Mouse (Mus musculus) lung, postnatal 0 days (tissue): ENCODE measurements around the gene Hoxb8. TPM values are rescaled to one million over a fixed set of nuclear protein-coding genes. Genes with fewer than 3 reads are reported as not detected.
A peak's percentile ranks its signal among the peaks of the same experiment; 100 is the strongest.

Source experiments
- ATAC-seq: fragments of 200-750 bp; cut with Nextera tagmentation; 2 replicates; pipeline ENCODE4 v1.8.0; 2017; ENCODE audit warnings: moderate library complexity
- DNase-seq: peaks from one replicate; pipeline ENCODE4 v3.0.0-alpha.2; 2016; ENCODE audit warnings: low spot score
- H3K27ac ChIP-seq: fragments of 300-500 bp; sonication (generic); 2 replicates; pipeline ENCODE4 v1.5.1; 2014; ENCODE audit warnings: antibody characterized with exemption, mild to moderate bottlenecking, low read length, mixed read lengths
- H3K27me3 ChIP-seq: fragments of 300-500 bp; sonication (generic); replicated peaks from 2 replicates; pipeline ENCODE4 v1.6.1; 2014; ENCODE audit warnings: low read length, mixed read lengths; ENCODE audit not compliant: insufficient read depth
- H3K36me3 ChIP-seq: fragments of 300-500 bp; sonication (generic); 2 replicates; pipeline ENCODE4 v1.6.1; 2014; ENCODE audit warnings: low read length, mixed read lengths; ENCODE audit not compliant: insufficient read depth
- H3K4me1 ChIP-seq: fragments of 300-500 bp; sonication (generic); 2 replicates; pipeline ENCODE4 v1.6.1; 2014; ENCODE audit warnings: antibody characterized with exemption, low read depth, low read length, mixed read lengths; ENCODE audit not compliant: insufficient read depth
- H3K4me2 ChIP-seq: fragments of 300-500 bp; sonication (generic); replicated peaks from 2 replicates; pipeline ENCODE4 v1.6.1; 2014; ENCODE audit warnings: low read depth, mild to moderate bottlenecking, low read length, moderate library complexity, mixed read lengths
- H3K4me3 ChIP-seq: fragments of 300-500 bp; sonication (generic); 2 replicates; pipeline ENCODE4 v1.5.1; 2014; ENCODE audit warnings: low read depth, low read length
- H3K9ac ChIP-seq: fragments of 300-500 bp; sonication (generic); replicated peaks from 2 replicates; pipeline ENCODE4 v1.6.1; 2014; ENCODE audit warnings: low read depth, mild to moderate bottlenecking
- H3K9me3 ChIP-seq: fragments of 300-500 bp; sonication (generic); 2 replicates; pipeline ENCODE4 v1.6.1; 2016; ENCODE audit warnings: low read length, mixed read lengths
- CTCF ChIP-seq: IDR thresholded peaks from 2 replicates; pipeline ENCODE4 v1.5.1; 2016; ENCODE audit warnings: antibody characterized with exemption, mild to moderate bottlenecking
- EP300 ChIP-seq: IDR thresholded peaks from 2 replicates; pipeline ENCODE4 v1.6.1; 2016; ENCODE audit warnings: antibody characterized with exemption, mild to moderate bottlenecking, control low read depth
- WGBS: fragments of 180-500 bp; shearing (Covaris S2); extraction: QIAGEN DNeasy Blood & Tissue Kit; methylation state at CpG from one replicate; pipeline ENCODE4 v1.1.7; 2014; 5-methylcytosine and 5-hydroxymethylcytosine counted together
- polyA plus RNA-seq: library from polyadenylated mRNA; unstranded; fragments of >200 nt; fragmentation: Nextera tagmentation; extraction: Ambion mirVana; gene quantifications from 2 replicates; pipeline ENCODE4 v1.2.1, GENCODE M21; 2015

Hoxb8 gene
- polyA plus RNA-seq, 1 experiment from 2014 or later, result 0.23 TPM

- H3K9ac ChIP-seq, result no peak overlapping the region; the same call in 1 of the 2 replicates
- peak overlapping the region; percentile 82 for H3K27ac ChIP-seq
- H3K27me3 ChIP-seq, result 0 out of 2 replicates have a peak, but pooled peaks cover 4% of the 10 kb centered on the region
- 31% methylated on average over 5 of the region's 5 CpGs for WGBS
- H3K36me3 ChIP-seq, result no peaks in the 10 kb centered on the region
- H3K4me1 ChIP-seq, result no peaks in the 10 kb centered on the region
- H3K4me3 ChIP-seq, result no peak overlapping the region
- H3K4me2 ChIP-seq, result peak overlapping the region; percentile 79
- DNase-seq (no peak), ATAC-seq (no peak)
- no peaks in the 10 kb centered on the region for H3K9me3 ChIP-seq
- TF ChIP-seq EP300 (no peak), CTCF (no peak)
Measured at GRCm38 (mm10) chr11:96321846-96322245, 40.1 kb downstream of the Hoxb8 start.

- ATAC-seq (no peak), DNase-seq (no peak)
- no peaks in the 10 kb centered on the region for H3K9me3 ChIP-seq
- peak overlapping the region; percentile 82 for H3K27ac ChIP-seq
- 0 out of 2 replicates have a peak, but pooled peaks cover 4% of the 10 kb centered on the region for H3K27me3 ChIP-seq
- 0 out of 2 replicates have a peak overlapping the region, but pooled peaks have one; percentile 43 for H3K9ac ChIP-seq
- WGBS, result 22% methylated on average over 6 of the region's 6 CpGs
- peak overlapping the region; percentile 79 for H3K4me2 ChIP-seq
- peak overlapping the region; percentile 10; the same call in 1 of the 2 replicates for H3K4me3 ChIP-seq
- no peaks in the 10 kb centered on the region for H3K36me3 ChIP-seq
- no peak for TF ChIP-seq EP300
- H3K4me1 ChIP-seq, result no peaks in the 10 kb centered on the region
Measured at GRCm38 (mm10) chr11:96322738-96323137, 41.0 kb downstream of the Hoxb8 start.

- 0 out of 2 replicates have a peak, but pooled peaks cover 4% of the 10 kb centered on the region for H3K27me3 ChIP-seq
- TF ChIP-seq CTCF (no peak), EP300 (no peak)
- H3K36me3 ChIP-seq, result no peaks in the 10 kb centered on the region
- H3K9ac ChIP-seq, result peak within 1 kb of the TSS; percentile 43
- H3K4me2 ChIP-seq, result peak within 1 kb of the TSS; percentile 79
- no peaks in the 10 kb centered on the region for H3K4me1 ChIP-seq
- peak within 1 kb of the TSS; percentile 82 for H3K27ac ChIP-seq
- WGBS, result 34% methylated on average over 10 of the region's 10 CpGs
- no peaks in the 10 kb centered on the region for H3K9me3 ChIP-seq
- DNase-seq, result no peak
- H3K4me3 ChIP-seq, result peak within 1 kb of the TSS; percentile 10; the same call in 1 of the 2 replicates
- no peak for ATAC-seq
Measured at GRCm38 (mm10) chr11:96323154-96323553, 41.4 kb downstream of the Hoxb8 start, which contains the start of gene Hoxb3. Gene Hoxb3, plus strand, starts transcription at chr11:96323326.

- DNase-seq (no peak), ATAC-seq (no peak)
- H3K27ac ChIP-seq, result peak overlapping the region; percentile 82
- H3K36me3 ChIP-seq, result no peaks in the 10 kb centered on the region
- H3K4me1 ChIP-seq, result no peaks in the 10 kb centered on the region
- H3K4me3 ChIP-seq, result no peak overlapping the region
- TF ChIP-seq CTCF (no peak), EP300 (no peak)
- 0 out of 2 replicates have a peak, but pooled peaks cover 4% of the 10 kb centered on the region for H3K27me3 ChIP-seq
- no peaks in the 10 kb centered on the region for H3K9me3 ChIP-seq
- 16% methylated on average over 5 of the region's 5 CpGs for WGBS
- peak overlapping the region; percentile 43; the same call in 1 of the 2 replicates for H3K9ac ChIP-seq
- H3K4me2 ChIP-seq, result peak overlapping the region; percentile 52
Measured at GRCm38 (mm10) chr11:96324125-96324524, 42.4 kb downstream of the Hoxb8 start.

GRCm38 (mm10) chr11:96324965-96325364, 43.3 kb downstream of the Hoxb8 start:
- Histone ChIP-seq H3K27ac (peak overlapping the region; percentile 82), H3K4me2 (peak overlapping the region; percentile 52), H3K9me3 (no peaks in the 10 kb centered on the region), H3K36me3 (no peaks in the 10 kb centered on the region), H3K4me3 (0 out of 2 replicates have a peak overlapping the region, but pooled peaks have one; percentile 22), H3K9ac (0 out of 2 replicates have a peak overlapping the region, but pooled peaks have one; percentile 23), H3K27me3 (0 out of 2 replicates have a peak, but pooled peaks cover 4% of the 10 kb centered on the region), H3K4me1 (no peaks in the 10 kb centered on the region)
- DNase-seq, result no peak
- 21% methylated on average over 8 of the region's 8 CpGs for WGBS
- TF ChIP-seq CTCF (no peak), EP300 (no peak)
- no peak for ATAC-seq

- TF ChIP-seq CTCF (no peak), EP300 (no peak)
- H3K9ac ChIP-seq, result peak overlapping the region; percentile 46
- peak overlapping the region; percentile 82 for H3K27ac ChIP-seq
- H3K4me1 ChIP-seq, result no peaks in the 10 kb centered on the region
- peak overlapping the region; percentile 52 for H3K4me2 ChIP-seq
- no peaks in the 10 kb centered on the region for H3K9me3 ChIP-seq
- ATAC-seq (no peak), DNase-seq (no peak)
- H3K27me3 ChIP-seq, result 0 out of 2 replicates have a peak, but pooled peaks cover 4% of the 10 kb centered on the region
- H3K4me3 ChIP-seq, result peak overlapping the region; percentile 22
- H3K36me3 ChIP-seq, result no peaks in the 10 kb centered on the region
- WGBS, result 20% methylated on average over 22 of the region's 22 CpGs
Measured at GRCm38 (mm10) chr11:96325747-96326212, 44.1 kb downstream of the Hoxb8 start.
